Mouse (Mus musculus) thymus, adult 2 months (tissue): ENCODE results near the gene Wnt11.

ENCODE experiments used
- CTCF ChIP-seq: fragments of 200-500 bp; IDR thresholded peaks from 2 replicates; pipeline ENCODE4 v1.5.1; 2012; ENCODE audit warnings: mild to moderate bottlenecking, control low read depth, low read length, moderate library complexity, borderline replicate concordance; ENCODE audit not compliant: control insufficient read depth, poor library complexity, insufficient read depth; ENCODE audit errors: extremely low read depth
- POLR2A ChIP-seq: fragments of 200-500 bp; IDR thresholded peaks from 2 replicates; pipeline ENCODE4 v1.6.1; 2012; ENCODE audit warnings: mild to moderate bottlenecking, low read length, control low read depth, moderate library complexity; ENCODE audit not compliant: control insufficient read depth, poor library complexity, insufficient read depth; ENCODE audit errors: extremely low read depth

- TF ChIP-seq CTCF (peak; percentile 81; the same call in 1 of the 2 replicates), POLR2A (no peak)
Measured at GRCm38 (mm10) chr7:98837901-98838300, 3.0 kb downstream of the Wnt11 start.
